Mouse (Mus musculus) gastrocnemius, postnatal 36 days (tissue): ENCODE results near the gene Ppif. TPM values are rescaled to one million over a fixed set of nuclear protein-coding genes. Genes with fewer than 3 reads are reported as not detected.

Source experiments
- DNase-seq, 2 experiments: peaks; one replicate each; pipeline ENCODE4 v3.0.0; 2022
- intact Hi-C: fragments of 180-260 bp; cut with DNase I; formaldehyde crosslinking; loops from one replicate; pipeline ENCODE4 v1.15.1; 2025
- total RNA-seq, 2 experiments: library from RNA; stranded (reverse); gene quantifications; 2 replicates each; pipeline ENCODE4 v1.2.3; 2021

Gene Ppif
- total RNA-seq, 2 experiments from 2014 or later: 31.8 to 36.5 TPM

GRCm38 (mm10) chr14:25693271-25693887 lies 575 bp upstream of the Ppif start:
- intact Hi-C loops: no loop called here

GRCm38 (mm10) chr14:25694569-25694897 lies 579 bp downstream of the Ppif start:
- intact Hi-C loops: no loop called here
- no peak for DNase-seq

More at GRCm38 (mm10) chr14:25693271-25693887, 575 bp upstream of the Ppif start:
- no peak for DNase-seq

DNA sequence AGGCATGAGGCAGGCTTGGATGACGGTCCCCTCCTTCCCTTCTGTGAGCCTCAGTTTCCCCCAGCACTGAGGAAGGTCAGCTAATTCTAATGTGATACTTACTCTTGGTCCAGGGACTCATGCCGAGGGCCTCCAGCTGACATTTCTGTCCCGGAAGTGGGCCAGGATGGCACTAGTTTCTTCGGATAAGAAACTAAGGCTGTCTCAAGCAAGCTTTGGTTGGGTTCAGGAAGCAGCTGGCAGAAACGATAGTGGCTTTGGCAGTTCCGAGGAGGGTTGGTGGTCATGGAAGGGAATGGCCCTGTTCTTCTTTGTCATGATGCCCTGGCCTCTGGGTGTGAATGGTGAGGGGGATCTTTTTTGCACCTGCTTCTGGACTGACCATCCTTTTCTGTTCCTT lies 1.1 kb downstream of the Ppif start:
- no peak for DNase-seq
- intact Hi-C loops: no loop called here

DNA sequence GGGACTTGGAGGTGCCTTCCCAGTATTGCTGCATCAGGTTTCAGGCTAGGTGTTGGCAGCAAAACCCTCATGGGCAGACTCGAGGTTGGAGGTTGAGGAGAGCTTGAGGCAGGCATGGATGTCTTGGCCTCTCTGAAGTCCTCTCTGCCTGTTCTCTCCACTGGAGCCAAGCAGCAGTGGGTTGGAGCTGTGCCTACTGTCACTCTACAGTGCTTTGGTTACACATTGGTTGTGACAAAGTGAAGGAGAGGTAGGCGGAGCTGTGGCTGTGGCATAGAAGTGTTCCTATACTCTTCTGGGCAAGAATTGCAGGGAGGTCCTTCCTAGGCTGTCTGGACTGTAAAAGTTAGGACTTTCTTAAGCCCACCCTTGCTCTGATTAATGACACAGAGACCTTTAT lies 2.4 kb downstream of the Ppif start:
- intact Hi-C loops: no loop called here
- no peak for DNase-seq

- no peak for DNase-seq
- intact Hi-C loops: loop anchor here (5.0 kb wide), 1 partner anchor 55 kb away; no protein-coding TSS in a partner anchor
Observed at GRCm38 (mm10) chr14:25701986-25702385, 8.0 kb downstream of the Ppif start.

DNA sequence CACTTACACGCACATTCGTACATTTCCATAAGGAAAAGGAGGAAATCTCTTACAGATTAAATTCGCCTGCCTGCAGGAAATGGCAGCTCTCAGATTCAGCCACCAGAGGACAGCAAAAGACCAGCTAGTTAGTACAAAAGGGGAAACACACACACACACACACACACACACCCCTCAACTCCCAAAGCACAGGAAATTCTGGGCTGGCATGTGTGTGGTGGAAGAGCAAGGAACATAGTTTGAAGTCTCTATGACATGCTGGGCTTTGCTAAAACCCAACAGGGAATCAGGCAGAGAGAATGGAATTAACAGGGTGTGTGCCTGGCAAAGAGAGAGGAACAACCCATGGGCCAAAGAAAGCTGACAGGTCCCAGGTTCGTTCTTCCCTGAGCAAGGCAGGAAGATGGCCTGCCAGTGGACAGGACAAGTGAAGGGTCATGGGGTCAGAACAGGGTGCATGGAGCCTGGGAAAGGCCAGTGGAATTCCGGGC lies 13.8 kb downstream of the Ppif start:
- intact Hi-C loops: no loop called here
- DNase-seq: peak; percentile 39 to 61

- intact Hi-C loops: no loop called here
- DNase-seq: peak; percentile 73 to 75
Observed at GRCm38 (mm10) chr14:25708451-25708850, 14.5 kb downstream of the Ppif start.

GRCm38 (mm10) chr14:25708917-25709316 lies 15.0 kb downstream of the Ppif start:
- peak; percentile 50 to 62 for DNase-seq
- intact Hi-C loops: no loop called here

DNA sequence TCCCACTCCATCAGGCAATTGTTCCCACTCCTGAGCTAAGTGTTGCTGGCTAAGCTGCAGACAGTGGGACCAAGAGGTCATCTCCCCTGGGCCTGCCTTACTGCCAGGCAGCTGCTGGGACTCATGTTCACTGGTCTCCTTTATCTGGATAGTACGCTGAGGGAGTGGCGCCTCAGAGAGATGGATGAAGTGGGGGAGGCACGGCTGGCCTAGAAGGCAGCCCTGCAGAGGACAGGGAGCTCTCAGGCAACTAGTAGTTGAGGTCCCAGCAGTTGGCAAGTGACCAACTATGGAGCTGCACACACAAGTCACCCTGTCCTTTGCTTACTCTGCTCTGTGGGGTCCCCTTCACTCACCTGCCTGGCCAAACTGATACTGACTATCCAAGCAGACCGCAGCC lies 16.1 kb downstream of the Ppif start:
- intact Hi-C loops: no loop called here
- DNase-seq: peak in 1 of 2 experiments; percentile 38

DNA sequence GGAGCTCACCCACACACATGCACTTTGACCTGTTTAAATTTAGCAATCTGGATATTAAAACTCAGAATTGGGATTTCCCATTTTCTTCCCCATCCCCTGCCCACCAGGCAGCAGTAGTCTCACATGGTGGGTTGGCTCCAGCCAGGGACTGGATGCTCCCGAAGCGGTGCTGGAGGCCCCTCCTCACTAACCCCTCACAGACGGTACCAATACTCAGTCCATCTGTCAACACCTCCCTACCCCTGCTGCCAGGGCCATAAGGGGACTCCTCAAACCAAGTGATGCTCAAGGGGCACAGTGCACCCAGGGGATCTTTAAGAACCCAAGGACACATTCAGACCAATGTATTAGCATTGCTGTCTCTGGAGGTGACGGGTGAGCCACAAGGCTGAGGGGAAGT lies 16.7 kb downstream of the Ppif start:
- no peak for DNase-seq
- intact Hi-C loops: no loop called here

DNA sequence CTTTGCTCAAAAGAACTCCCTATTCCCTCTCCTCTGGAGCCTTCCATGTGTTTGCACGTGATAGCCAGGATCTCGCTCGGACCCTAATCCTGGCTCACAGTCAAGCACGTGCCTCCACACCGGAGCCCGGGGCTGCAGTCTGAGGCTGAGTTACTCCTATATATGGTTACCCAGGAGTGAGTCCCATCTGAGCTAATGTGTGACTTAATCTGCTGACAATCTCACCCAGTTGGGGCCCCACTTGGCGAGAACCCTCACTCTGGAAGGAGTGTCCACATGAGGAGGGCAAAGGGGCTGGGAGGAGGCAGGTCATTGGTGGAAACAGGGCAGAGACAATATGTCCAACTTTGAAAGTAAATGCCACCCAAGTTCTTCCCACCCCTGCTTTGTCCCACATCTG lies 17.2 kb downstream of the Ppif start:
- DNase-seq: no peak

DNA sequence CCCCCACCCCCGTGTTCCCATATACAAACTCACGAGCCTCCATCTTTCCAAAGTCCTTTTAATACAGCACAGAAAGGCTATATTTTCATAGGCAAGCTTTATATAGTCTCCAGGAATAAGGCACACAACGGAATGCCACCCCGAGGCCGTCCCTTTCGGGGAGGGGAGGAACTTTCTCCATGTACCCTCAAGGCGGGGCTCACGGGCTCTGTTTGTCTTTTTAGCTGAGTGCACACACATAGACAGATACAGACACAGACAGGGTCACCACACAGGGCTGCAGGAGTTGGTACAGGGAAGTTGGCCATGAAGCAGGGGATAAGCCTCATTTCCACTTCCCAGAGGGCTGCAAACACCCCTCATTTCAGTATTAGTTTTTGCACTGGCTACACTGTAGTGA lies 17.6 kb downstream of the Ppif start:
- no peak for DNase-seq
- intact Hi-C loops: no loop called here

More for the DNA sequence above, 17.2 kb downstream of the Ppif start:
- intact Hi-C loops: no loop called here

DNA sequence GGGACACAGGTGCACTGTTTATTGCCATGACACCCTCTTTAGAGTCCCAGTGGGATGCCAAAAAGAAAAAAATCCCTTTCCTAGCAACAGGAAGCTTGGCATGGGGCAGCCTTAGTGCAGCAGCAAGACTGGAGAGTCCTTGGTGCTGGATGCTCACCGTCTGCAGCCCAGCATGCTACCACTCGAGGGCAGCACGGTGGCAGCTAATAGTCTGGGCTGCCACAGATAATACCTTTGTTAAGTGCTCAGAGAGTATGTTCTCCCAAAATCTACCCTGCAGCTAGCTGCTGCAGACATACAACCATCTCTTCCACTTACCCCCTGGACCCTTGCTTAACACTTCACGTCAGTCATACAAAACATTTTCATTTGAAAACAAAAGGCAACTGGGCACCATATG lies 19.5 kb downstream of the Ppif start:
- intact Hi-C loops: no loop called here
- no peak for DNase-seq

DNA sequence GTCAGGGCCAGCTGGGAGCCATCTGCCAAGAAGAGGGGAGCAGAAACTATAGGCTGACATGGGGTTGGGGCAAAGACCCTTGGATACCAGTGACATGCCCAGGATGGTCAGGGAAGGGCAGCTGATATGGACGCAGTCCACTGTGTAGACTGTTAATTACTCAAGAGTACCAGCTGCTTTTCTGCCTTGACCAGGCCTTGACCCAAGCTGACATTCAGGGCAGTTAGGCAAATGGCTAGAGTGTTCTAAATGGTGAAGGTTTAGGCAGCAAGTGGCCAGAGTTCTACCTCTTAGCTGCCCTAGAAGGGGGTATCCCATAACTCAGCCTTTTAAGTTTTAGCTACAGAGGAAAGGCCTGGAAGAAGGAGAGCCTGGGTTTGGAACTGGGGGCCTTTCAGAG lies 22.6 kb downstream of the Ppif start:
- DNase-seq: no peak
- intact Hi-C loops: no loop called here

- intact Hi-C loops: no loop called here
Observed at GRCm38 (mm10) chr14:25717718-25718117, 23.8 kb downstream of the Ppif start.

GRCm38 (mm10) chr14:25718471-25718870 lies 24.5 kb downstream of the Ppif start:
- intact Hi-C loops: no loop called here
- DNase-seq: peak; percentile 32 to 43

More at GRCm38 (mm10) chr14:25717718-25718117, 23.8 kb downstream of the Ppif start:
- no peak for DNase-seq

DNA sequence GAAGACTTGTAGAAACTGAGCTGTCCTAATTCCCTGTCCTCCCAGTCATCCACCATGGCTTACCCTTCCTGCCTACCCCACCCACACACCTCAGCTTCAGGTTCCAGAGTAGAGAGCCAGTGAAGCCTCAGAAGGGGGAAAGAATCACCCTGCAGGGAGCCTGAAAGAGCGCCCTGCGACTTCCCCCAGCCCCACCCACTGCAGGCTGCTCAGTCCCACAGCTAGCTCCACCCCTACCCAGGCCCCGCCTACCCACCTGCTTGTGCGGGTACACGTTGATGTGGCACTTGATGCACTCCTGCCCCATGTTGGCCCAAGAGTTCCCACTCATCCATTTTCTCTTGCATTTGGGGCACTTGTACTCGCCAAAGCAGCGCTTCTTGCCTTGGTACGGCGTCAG lies 25.4 kb downstream of the Ppif start:
- DNase-seq: no peak
- intact Hi-C loops: no loop called here

DNA sequence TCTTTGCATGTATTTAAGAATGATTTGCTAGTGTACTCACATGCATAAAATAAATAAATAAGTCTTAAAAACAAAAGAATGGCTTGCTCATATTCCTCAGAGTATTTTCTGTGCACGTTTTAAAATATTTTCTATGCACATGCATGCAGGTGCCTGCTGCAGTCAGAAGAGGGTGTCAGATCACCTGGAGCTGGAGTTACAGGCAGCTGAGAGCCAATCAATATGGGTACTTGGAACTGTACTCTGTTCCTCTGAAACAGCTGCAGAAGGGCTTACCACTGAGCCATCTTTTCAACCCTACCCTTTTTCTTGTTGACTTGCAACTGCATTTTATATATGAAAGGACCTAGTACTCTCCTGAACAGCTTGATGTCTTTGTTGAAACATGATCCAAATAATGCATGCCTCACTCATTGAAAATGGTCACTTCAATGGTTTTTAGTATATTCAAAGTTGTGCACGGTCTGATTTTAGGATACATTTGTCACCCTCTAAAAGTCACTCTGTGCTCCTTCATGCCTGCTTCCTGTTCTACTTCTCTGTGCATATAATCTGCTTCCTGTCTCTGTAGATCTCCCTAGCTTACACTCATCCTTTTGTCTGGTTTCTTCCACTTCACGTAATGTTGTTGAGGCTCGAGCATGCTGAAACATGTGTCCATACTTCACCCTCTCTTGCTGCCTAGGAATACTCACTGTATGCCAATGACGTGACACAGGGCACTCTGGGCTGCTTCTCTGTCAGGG lies 27.2 kb downstream of the Ppif start:
- intact Hi-C loops: no loop called here

DNA sequence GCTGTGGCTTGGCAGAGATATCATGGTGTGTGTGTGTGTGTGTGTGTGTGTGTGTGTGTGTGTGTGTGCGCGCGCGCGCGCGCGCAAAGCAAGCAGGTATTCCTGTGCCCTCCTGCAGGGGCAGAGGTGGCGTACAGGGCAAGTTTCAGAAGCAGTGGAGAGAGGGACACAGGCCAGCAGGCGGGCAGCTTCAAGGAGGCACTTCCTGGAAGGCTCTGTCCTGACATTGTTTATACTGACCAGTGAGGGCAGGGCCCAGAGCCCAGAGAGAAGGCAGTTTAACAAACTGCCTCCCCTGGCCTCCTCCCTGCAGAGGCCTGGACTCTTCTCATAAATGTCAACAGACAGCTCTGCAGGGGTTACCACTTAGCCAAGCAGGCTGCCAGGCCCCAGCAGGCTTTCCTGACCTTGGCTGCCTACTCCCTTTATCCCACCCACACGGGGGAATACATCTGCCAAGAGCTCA lies 31.1 kb downstream of the Ppif start:
- peak in 1 of 2 experiments; percentile 40 for DNase-seq
- intact Hi-C loops: no loop called here

More for the DNA sequence above, 27.2 kb downstream of the Ppif start:
- DNase-seq: no peak

- DNase-seq: peak in 1 of 2 experiments; percentile 23
- intact Hi-C loops: no loop called here
Observed at GRCm38 (mm10) chr14:25725690-25726089, 31.7 kb downstream of the Ppif start.

DNA sequence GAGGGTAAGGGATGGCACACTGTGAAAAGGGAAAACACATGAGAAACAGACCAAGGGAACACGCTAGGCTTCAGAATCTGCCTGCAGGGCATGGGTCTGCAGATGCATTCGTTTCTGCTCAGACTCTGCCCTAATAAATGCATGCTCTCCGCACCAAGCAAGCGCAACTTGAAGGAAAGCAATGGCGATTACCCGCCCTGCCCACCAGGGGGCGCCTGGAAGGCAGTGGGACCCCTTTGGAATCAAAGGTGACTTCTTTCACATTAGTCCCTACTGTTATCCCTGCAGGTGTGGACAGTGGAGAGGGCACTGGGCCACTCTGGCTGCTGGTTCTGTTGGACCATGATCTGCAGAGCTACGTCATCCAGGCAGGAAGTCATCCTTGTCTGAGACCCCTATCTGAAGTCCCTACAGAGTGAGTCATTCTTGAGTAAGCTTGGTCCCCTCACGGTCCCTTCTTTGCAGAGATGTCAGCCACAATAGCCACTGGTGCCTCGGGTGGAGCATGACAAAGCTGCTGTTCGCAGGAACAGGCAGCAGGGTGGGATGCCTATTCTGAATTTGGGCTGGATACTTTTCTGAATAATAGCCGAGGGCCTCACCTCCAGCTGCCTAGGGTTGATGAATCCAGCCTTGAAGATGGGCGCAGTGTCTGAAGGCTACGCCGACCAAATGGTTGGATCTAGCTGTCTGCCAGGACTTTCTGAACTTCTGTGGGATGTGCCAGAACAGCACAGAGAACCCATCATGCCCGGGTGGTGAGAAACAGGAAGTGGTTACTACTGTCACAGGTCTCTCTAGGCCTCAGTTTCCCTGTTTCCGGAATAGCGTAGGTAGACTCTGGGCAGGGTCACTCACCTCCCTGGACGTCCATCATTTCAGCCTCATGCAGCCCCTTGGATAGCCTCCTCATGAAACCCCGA lies 32.5 kb downstream of the Ppif start:
- intact Hi-C loops: no loop called here
- DNase-seq: peak in 1 of 2 experiments; percentile 49
